Mouse (Mus musculus) common myeloid progenitor, adult 5-6 weeks (primary cell): ENCODE data around the gene Ampd3. TPM values are rescaled to one million over a fixed set of nuclear protein-coding genes. Genes with fewer than 3 reads are reported as not detected.

Source experiments
- ATAC-seq: replicated peaks from 2 replicates; pipeline ENCODE4 v1.8.0; 2016; ENCODE audit warnings: low read depth, mild to moderate bottlenecking, moderate TSS enrichment, inconsistent platforms; ENCODE audit not compliant: poor library complexity, severe bottlenecking
- total RNA-seq: library from RNA; stranded (forward); fragments of 200-1000, 187-1606 nt; gene quantifications from 2 replicates; pipeline ENCODE4 v1.2.3, GENCODE M21; 2017

The Ampd3 gene
- total RNA-seq, 1 experiment from 2014 or later, result 17.3 TPM

GRCm38 (mm10) chr7:110794722-110795121 is 26.7 kb downstream of the Ampd3 start:
- ATAC-seq, result no peak

DNA sequence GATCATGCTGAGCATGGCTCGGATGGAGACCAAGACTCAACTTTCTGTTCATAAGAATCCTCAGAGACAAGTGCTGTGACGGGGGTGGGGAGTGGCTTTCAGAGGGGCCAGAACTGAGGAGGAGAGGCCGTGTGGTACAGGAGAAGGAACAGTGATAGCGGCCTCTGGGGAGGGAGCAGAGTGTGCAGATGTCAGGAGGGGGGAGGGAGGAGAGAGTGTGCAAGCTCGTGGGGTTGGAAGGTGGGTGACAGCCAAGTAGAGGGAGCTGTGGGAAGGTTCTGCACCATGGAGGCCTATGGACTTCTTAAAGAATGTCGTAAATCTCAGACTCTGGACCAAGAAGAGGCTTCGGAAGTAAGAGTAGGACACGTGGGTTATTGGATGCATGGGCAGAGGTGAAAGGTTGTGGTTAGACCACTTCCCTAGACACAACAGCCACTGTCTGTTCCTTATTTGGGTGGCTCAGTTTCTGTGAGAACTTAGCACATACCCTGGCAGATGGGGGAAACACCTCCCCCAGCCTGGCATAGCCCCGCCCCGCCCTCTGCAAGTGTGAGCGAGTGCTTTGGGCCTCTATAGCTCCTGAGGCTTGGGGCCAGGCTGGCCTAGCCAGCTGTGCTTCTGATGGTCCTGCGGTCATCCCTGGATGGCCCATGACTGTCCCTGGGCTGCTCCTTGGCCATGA is 28.5 kb downstream of the Ampd3 start:
- peak; percentile 95 for ATAC-seq

- no peak for ATAC-seq
These were observed 29.9 kb downstream of the Ampd3 start for GRCm38 (mm10) chr7:110797722-110798409.

- peak; percentile 43 for ATAC-seq
These were observed 33.0 kb downstream of the Ampd3 start for GRCm38 (mm10) chr7:110801028-110801427.

DNA sequence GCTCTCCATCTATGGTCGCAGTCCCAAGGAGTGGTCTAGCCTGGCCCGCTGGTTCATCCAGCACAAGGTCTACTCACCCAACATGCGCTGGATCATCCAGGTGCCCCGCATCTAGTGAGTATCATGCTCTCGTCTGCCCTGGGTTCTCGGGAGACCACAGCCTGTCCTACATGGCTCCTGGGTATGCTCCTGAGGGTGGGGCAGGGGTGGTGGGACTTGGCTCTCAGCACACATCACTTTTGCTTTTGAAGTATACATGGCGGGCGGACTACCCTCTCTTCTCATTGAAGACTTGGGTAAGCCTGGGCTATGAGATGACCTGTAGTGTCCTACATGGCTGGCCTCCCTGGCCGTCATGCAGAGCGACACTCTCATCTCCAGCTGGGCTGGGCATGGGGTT is 35.1 kb downstream of the Ampd3 start:
- no peak for ATAC-seq

- 0 out of 2 replicates have a peak, but pooled peaks have one; percentile 23 for ATAC-seq
These were observed 36.3 kb downstream of the Ampd3 start for GRCm38 (mm10) chr7:110804266-110804665.

GRCm38 (mm10) chr7:110807460-110808030 is 39.5 kb downstream of the Ampd3 start:
- ATAC-seq, result no peak

DNA sequence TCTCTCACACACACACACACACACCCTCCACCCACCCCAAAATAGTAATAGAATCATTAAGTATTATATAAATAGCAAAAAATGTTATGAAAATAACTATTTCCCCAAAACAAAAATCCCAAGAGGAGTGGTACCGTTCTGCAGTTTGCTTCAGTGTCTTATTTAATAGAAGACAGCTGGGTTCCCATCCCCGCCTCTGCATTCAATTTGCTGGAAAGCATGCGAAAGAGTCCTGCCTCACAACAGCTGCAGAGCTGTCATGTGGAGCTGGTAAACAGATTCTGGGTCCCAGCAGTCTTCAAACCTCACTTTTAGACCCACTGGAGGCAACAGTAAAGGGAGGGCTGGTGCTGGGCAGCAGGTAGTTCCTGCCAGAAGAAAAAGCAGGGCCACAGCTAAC is 41.0 kb downstream of the Ampd3 start:
- no peak for ATAC-seq

GRCm38 (mm10) chr7:110809585-110810557 is 41.9 kb downstream of the Ampd3 start:
- ATAC-seq, result no peak

DNA sequence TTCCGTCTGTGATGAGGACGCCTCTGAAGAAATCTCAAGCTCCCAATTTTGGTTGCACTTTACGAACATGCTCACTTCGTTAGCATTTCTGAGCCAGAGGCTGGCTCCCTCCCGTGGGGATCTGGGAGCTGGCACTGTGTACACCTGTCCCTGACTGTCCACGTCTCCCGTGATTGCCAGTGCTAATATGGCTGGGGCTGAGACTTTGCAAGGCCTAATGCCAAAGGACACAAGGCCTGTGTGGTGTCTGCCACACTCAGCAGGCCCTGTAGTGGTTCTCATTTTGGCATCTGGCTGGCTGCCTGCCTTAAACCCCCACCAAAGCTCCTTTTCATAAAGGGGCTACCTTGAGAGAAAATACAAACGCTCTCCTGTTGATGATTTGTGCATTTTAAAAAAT is 43.0 kb downstream of the Ampd3 start:
- ATAC-seq, result no peak

DNA sequence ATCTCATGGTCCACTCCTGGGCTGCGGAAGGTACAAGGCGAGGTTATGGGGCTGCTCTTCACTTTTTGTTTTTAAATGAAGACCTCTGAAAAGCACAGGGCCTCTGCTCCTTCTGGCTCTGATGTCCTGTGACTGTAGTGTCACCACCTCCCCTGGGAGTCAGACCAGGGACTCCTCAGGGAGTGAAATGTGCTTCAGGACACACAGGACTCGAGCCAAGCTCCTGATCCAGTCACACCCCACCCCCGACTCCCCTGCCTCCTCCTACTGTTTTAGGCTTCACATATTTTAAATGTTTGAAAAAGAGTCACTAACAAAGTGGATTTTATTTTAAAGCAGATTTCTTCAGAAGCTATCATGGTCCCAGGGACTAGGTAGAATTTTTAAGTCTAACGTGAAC is 43.5 kb downstream of the Ampd3 start:
- ATAC-seq, result no peak

GRCm38 (mm10) chr7:110813983-110814382 is 46.0 kb downstream of the Ampd3 start:
- ATAC-seq, result no peak

DNA sequence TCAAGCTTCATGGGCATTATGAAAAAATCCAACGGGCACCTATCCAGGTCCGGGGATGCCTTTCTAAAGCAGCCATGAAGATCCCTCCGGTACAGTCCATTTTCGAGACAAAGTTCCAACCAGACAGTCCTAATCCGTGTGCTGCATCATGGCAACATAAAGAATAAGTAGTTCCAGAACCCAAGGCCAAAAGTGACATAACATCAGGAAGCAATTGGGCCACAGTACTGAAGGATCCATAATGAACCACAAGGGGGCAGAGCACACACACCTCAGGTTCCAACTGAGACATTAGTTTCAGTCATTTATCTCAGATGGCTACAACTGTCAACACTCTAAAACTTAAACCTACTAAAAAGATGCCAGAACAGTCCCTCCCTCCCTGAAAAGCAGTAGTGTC is 48.0 kb downstream of the Ampd3 start:
- peak; percentile 88 for ATAC-seq

DNA sequence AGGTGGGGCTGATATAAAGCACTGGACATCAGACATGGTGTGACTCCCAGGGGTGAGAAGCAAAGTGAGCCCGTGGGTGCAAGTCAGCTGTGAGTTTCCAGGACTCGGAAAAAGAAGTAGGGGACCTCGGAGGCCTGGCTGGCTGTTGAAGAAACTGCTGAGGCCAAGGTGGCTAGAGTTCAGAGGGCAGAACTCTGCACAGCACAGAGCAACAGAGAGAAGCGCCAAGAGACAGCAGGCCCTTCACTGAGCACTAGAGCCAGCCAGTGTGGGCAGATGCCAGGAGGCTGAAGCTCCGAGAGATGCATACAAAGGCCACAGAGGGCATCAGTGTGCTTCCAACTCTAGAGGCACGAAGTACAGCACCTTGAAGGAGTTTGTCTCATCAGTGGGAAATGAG is 50.2 kb downstream of the Ampd3 start:
- no peak for ATAC-seq

DNA sequence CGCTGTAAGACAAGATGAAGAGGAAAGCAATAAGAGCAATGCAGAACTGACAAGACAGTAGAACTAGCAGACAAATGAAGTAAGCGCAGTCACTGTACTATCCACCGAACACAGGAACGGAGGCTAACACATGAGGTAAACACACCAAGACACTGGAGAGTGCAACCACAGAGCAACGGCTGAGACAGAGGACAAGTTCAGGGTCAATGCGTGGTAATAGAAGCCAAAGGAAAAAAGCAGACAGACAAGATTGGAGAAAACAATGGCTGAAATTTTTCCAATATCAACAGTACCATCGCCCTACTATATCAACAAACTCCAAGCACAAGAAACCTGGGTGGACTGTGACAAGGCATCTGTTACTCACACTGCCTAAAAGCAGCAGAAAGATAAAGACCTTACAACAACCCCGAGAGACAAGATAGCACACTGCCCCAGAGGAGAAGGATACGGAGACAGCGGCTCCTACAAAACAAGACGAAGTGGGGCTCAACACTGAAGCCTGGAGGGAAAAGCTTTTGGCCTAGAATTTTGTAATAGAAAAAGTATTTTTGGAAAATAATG is 50.9 kb downstream of the Ampd3 start:
- ATAC-seq, result no peak

- no peak for ATAC-seq
These were observed 53.1 kb downstream of the Ampd3 start for GRCm38 (mm10) chr7:110821068-110821467.

GRCm38 (mm10) chr7:110821653-110822052 is 53.6 kb downstream of the Ampd3 start:
- no peak for ATAC-seq

DNA sequence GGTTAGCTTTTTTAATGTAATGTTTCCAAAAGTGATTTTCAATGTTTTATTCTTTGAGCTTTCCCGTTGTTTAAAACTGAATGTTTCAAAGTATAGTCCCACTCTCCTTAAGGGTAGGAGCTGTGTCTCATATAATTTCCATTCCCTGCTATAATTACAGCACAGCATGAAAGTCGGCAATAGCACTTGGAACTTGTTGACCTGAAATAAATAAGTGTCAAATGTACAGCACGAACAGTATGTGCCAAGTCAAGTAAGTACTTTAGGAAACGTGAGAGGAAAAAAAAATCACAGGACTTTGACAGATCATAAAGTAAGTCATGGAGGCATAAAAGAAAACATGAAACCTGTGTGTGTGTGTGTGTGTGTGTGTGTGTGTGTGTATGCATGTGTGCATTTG is 54.0 kb downstream of the Ampd3 start:
- ATAC-seq, result no peak

DNA sequence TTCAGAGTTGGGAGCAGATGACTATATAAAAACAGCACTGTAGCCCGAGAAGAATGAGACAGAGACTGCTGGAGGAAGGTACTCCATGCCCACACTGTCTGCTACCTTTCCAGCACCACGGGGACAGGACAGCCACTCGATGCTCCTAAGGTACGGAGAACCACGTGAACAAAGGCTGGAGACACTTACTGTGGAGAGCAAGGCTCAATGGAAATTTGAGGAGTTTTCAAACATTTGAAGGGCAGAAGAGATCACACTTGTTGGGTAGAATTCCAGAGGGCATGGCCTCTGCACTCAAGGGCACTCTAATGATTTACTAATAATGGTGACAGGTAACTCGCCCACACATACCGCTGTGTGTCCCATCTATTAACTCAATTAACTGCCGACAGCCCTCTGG is 55.1 kb downstream of the Ampd3 start:
- no peak for ATAC-seq

- ATAC-seq, result peak; percentile 80
These were observed 55.6 kb downstream of the Ampd3 start for GRCm38 (mm10) chr7:110823593-110823992.
